Mouse (Mus musculus) liver, embryonic 18 days (tissue): ENCODE measurements around the gene Gm6763. TPM values are rescaled to one million over a fixed set of nuclear protein-coding genes. Genes with fewer than 3 reads are reported as not detected.

Source experiments
- polyA plus RNA-seq: library from polyadenylated mRNA; depleted of rRNA; stranded (reverse); fragments of >200 nt; gene quantifications from 2 replicates; pipeline ENCODE4 v1.2.3, GENCODE M21; 2012; rRNA removed

The Gm6763 gene
- not detected in 2 replicates for polyA plus RNA-seq

GRCm38 (mm10) chr10:104151197-104151596 lies at the start of gene Gm6763:
Gene Gm6763, plus strand, starts transcription at chr10:104151497.

GRCm38 (mm10) chr10:104142687-104143086 lies 8.6 kb upstream of the Gm6763 start, which contains the start of gene Gm21293:
Gene Gm21293, plus strand, starts transcription at chr10:104142987.

GRCm38 (mm10) chr10:104159706-104160105 lies 8.4 kb downstream of the Gm6763 start, which contains the start of gene Gm8764:
Gene Gm8764, plus strand, starts transcription at chr10:104160006.

GRCm38 (mm10) chr10:104168215-104168614 lies 16.9 kb downstream of the Gm6763 start, which contains the start of gene Gm21304:
Gene Gm21304, plus strand, starts transcription at chr10:104168515.

GRCm38 (mm10) chr10:104176724-104177123 lies 25.4 kb downstream of the Gm6763 start, which contains the start of gene Gm21312:
Gene Gm21312, plus strand, starts transcription at chr10:104177024.

GRCm38 (mm10) chr10:104185233-104185632 lies 33.9 kb downstream of the Gm6763 start, which contains the start of gene Gm20765:
Gene Gm20765, plus strand, starts transcription at chr10:104185533.

DNA sequence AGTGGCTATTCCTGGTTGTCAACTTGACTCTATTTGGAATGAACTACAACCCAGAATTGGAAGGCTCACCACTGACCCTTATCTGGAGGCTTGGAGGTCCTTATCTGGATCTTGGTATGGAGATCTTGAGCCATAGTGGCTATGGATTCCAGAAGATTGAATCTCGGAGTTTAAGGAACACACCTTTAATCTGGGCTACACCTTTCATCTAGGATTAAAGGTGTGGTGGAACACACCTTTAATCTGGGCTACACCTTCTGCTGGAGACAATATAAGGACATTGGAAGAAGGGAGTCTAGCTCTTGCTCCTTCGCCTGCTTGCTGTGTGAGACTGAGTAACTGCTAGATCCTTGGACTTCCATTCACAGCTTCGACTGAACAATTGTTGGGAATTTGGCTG lies 42.4 kb downstream of the Gm6763 start, which contains the start of gene Gm4340:
Gene Gm4340, plus strand, starts transcription at position 301 of the 400 bp plus-strand sequence.

Other genes starting within 250 kb of the Gm6763 start
- gene Gm21293, start 8.5 kb upstream of the Gm6763 start, polyA plus RNA-seq: not detected in 2 replicates
- not detected in 2 replicates for gene Gm8764, start 8.5 kb downstream of the Gm6763 start, polyA plus RNA-seq
- gene Gm21304, start 17.0 kb downstream of the Gm6763 start, polyA plus RNA-seq: not detected in 2 replicates
- gene Gm21312, start 25.5 kb downstream of the Gm6763 start, polyA plus RNA-seq: not detected in 2 replicates
- not detected in 2 replicates for gene Gm20765, start 34.0 kb downstream of the Gm6763 start, polyA plus RNA-seq
- not detected in 2 replicates for gene Gm4340, start 42.5 kb downstream of the Gm6763 start, polyA plus RNA-seq